Mouse (Mus musculus): ENCODE results near the gene Olfr1251.

Olfr1251 gene

DNA sequence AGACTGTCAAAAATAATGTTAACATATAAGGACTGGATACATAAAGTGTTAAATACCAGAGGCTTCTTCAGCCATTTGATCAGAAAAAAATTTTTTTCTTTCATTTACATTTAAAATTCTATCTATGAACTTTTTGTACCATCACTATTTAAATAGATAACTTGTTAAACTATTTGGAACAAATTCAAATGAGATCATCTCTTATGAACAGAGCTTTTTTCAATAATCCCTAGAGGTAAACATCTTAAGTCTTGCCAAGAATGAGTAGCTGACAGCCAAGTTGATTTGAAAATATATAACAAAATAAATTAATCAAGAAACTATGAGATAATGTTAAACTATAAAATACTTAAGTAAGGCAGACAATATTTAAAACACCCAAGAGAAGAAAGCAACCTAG lies at the start of gene Olfr1251:
Olfr1251 (minus strand) TSS at position 101 of the 400 bp plus-strand sequence.

DNA sequence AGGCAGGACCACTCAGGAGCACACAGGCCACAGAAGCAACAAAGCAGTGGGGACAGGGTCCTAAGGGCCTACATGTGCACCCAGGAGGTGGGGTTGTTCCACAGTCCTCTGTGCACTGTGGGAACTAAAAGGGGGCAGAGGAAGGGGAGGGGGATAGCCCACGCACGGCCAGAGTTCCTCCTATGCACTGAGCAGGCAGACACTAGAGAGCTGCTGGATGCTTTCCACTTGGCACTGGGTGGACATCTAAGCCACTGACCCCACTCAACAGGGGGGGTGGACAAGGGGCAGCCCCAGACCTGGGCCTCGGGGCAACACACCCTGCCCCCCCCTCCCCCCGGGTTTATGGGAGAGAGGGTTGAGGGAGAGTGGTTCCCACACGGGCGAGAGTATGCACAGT lies 20.2 kb upstream of the Olfr1251 start:
- WGBS = 88% methylated on average over 6 of the region's 6 CpGs

DNA sequence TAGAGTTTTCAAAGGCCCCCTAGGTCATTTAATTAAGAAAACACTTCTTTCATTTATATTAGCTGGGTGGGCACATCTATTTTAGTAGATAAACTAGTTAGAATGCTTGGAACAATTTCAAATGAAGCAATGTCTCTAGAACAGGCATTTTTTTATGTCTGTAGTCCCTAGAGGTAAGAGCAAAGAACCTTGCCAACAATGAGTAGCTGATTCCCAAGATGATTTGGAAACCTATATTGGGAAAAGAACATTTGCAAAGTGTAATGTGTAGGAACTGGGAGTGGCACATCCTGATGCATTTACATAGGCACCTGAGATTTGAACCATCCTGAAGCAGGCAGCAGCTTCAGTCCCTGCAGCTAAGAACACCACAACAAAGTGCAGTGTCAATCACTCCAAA lies 10.4 kb downstream of the Olfr1251 start, which contains the start of gene Olfr1250:
Olfr1250 (minus strand) TSS at position 101 of the 400 bp plus-strand sequence.

DNA sequence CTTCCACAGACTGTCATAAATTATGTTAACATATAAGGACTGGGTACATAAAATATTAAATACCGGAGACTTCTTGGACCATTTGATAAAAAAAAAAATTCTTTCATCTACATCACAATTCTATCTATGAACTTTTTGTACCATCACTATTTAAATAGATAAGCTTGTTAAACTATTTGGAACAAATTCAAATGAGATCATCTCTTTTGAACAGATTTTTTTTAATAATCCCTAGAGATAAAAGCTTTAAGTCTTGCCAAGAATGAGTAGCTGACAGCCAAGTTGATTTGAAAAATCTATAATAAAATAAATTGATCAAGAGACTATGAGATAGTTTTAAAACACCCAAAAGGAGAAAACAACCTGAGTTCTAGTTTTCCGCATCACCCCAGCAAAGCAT lies 36.9 kb downstream of the Olfr1251 start, which contains the start of gene Olfr1249:
Olfr1249 (minus strand) TSS at position 101 of the 400 bp plus-strand sequence.
- 89% methylated on average over 2 of the region's 2 CpGs for WGBS

DNA sequence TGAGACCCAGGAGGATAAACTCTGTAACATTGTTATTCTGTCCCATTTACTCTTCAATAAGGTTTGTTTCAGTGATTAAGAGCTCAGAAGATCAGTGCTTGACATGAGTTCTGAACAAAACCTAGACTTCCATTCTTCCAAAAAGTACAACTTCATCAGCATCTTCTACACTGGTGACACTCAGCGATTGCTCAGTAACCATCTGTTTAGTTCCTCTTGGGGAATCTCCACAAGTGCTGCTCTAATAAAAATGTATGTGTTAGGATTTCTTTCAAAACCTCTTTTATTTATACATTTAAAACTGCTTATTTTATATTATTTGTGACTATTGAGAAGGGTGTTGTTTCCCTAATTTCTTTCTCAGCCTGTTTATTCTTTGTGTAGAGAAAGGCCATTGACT lies 53.6 kb downstream of the Olfr1251 start, which contains the start of gene Olfr1248:
Olfr1248 (minus strand) TSS at position 101 of the 400 bp plus-strand sequence.
- WGBS = 89% methylated on average over 1 of the region's 1 CpGs

Data from cerebral cortex, adult 2 months (tissue).